Mouse (Mus musculus): ENCODE measurements around the gene Atoh8. TPM values are rescaled to one million over a fixed set of nuclear protein-coding genes. Genes with fewer than 3 reads are reported as not detected.

Atoh8 gene
- polyA plus RNA-seq (2012; rRNA removed; ENCODE audit: low replicate concordance), result 9.1 and 14.8 TPM in 2 replicates

DNA sequence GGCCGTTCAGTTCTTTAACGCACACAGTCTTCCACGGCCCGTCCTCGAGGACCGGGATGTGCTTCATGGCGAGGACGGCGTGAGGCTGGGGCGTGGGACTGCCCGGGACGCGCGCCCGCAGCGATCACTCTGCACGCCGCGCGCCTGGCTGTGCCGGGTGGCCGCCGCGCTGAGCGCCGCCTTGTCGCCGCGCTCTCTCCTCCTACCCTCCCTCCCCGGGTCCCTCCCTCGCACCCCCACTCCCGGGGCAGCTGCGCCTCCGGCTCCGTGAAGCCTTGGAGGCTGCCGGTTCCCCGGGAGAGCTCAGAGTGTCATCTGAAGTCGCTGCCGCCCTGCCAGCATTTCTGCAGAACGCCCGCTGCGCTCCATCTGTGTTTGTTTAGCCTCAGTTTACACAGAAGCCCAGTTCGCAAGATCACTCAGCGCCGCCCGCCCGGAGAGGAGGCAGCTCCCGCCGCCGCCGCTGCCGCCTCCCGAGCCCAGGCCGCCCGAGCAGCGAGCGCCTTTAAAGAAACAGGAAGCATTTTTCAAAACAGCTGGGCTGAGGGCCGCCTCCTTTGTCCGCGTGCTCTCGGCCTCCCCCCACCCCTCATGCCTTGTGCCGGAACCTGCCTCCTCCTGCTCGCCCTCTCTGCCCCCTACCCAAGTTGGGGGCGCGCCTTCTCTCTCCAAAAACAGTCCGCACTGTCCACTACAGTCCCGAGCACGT lies at the start of gene Atoh8:
TSS of gene Atoh8 (minus strand) at position 480 of the 709 bp plus-strand sequence.

Other genes with a start within 250 kb of the Atoh8 start
- gene St3gal5, start 138.0 kb downstream of the Atoh8 start, polyA plus RNA-seq (2012; rRNA removed; ENCODE audit: low replicate concordance), result 8.1 and 12.7 TPM in 2 replicates
- 0.80 and 1.6 TPM in 2 replicates for gene Sftpb, start 69.0 kb upstream of the Atoh8 start, polyA plus RNA-seq (2012; rRNA removed; ENCODE audit: low replicate concordance)
- gene Usp39, start 109.6 kb upstream of the Atoh8 start, polyA plus RNA-seq (2012; rRNA removed; ENCODE audit: low replicate concordance), result 14.1 and 27.3 TPM in 2 replicates
- 24.1 and 25.5 TPM in 2 replicates for gene 0610030E20Rik, start 111.7 kb upstream of the Atoh8 start, polyA plus RNA-seq (2012; rRNA removed; ENCODE audit: low replicate concordance)
- gene Tmem150a, start 119.9 kb upstream of the Atoh8 start, polyA plus RNA-seq (2012; rRNA removed; ENCODE audit: low replicate concordance), result 37.7 and 56.7 TPM in 2 replicates
- 63.9 and 64.3 TPM in 2 replicates for gene Rnf181, start 131.4 kb upstream of the Atoh8 start, polyA plus RNA-seq (2012; rRNA removed; ENCODE audit: low replicate concordance)
- gene Vamp5, start 144.9 kb upstream of the Atoh8 start, polyA plus RNA-seq (2012; rRNA removed; ENCODE audit: low replicate concordance), result 26.1 and 61.1 TPM in 2 replicates
- gene Vamp8, start 155.1 kb upstream of the Atoh8 start, polyA plus RNA-seq (2012; rRNA removed; ENCODE audit: low replicate concordance), result 110 and 196 TPM in 2 replicates
- 21.4 and 27.9 TPM in 2 replicates for gene Ggcx, start 178.7 kb upstream of the Atoh8 start, polyA plus RNA-seq (2012; rRNA removed; ENCODE audit: low replicate concordance)
- 100 and 101 TPM in 2 replicates for gene Mat2a, start 204.0 kb upstream of the Atoh8 start, polyA plus RNA-seq (2012; rRNA removed; ENCODE audit: low replicate concordance)

All from mammary gland, adult 2 months (tissue).